Mouse (Mus musculus) G1E (cell line): ENCODE data around the gene Nod2.

Experiments used
- CTCF ChIP-seq: IDR thresholded peaks from 2 replicates; pipeline ENCODE4 v1.5.1; 2012; ENCODE audit warnings: low read depth, low read length, inconsistent platforms, mixed read lengths
- GATA1 ChIP-seq: IDR thresholded peaks from 2 replicates; pipeline ENCODE4 v1.6.1; 2012; ENCODE audit warnings: borderline replicate concordance, low read length, inconsistent platforms, mixed read lengths
- GATA2 ChIP-seq: IDR thresholded peaks from 2 replicates; pipeline ENCODE4 v1.6.1; 2012; ENCODE audit warnings: low read depth, low read length, inconsistent platforms, borderline replicate concordance
- POLR2AphosphoS5 ChIP-seq: IDR thresholded peaks from 2 replicates; pipeline ENCODE4 v1.6.1; 2012; ENCODE audit warnings: low read depth, low read length, inconsistent platforms; ENCODE audit not compliant: insufficient replicate concordance
- TAL1 ChIP-seq: conservative IDR thresholded peaks from 2 replicates; pipeline ENCODE4 v1.6.1; 2012; ENCODE audit warnings: low read depth, low read length, inconsistent platforms, mixed read lengths

DNA sequence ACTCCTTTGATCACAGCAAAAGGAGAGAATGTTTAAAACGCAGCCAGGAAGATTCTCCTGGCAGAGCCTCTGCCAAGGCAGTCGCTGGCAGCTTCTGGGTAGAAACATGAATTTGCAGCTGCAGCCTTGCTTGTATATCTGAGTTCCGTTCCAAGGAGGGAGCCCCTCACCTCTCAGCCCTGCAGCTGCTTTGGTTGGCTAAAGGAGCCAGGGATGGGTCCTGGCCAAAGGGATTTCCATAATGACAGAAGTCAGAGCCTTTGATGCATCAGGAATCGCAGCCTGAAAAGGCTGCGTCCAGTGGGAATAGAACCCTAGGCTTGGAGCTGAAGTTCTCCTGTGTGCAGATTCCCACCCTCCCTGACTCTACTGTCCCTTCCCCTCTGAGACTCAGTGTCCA lies 32.1 kb upstream of the Nod2 start:
- TF ChIP-seq CTCF (no peak), GATA1 (no peak), GATA2 (no peak), POLR2AphosphoS5 (no peak), TAL1 (no peak)
